Mouse (Mus musculus) skeletal muscle tissue, postnatal 0 days (tissue): ENCODE data around the gene Ppt2. TPM values are rescaled to one million over a fixed set of nuclear protein-coding genes. Genes with fewer than 3 reads are reported as not detected.

Source experiments
- polyA plus RNA-seq: library from polyadenylated mRNA; unstranded; fragments of >200 nt; fragmentation: Nextera tagmentation; extraction: Ambion mirVana; gene quantifications from 2 replicates; pipeline ENCODE4 v1.2.1, GENCODE M21; 2015

Ppt2 gene
- 24.2 and 24.7 TPM in 2 replicates for polyA plus RNA-seq

GRCm38 (mm10) chr17:34627943-34628643, at the start of gene Ppt2:
Gene Ppt2 (minus strand): TSS chr17:34628510.

GRCm38 (mm10) chr17:34670235-34670634, 41.9 kb upstream of the Ppt2 start, which contains the start of gene Tnxb:
Gene Tnxb (plus strand): TSS chr17:34670535.

GRCm38 (mm10) chr17:34646906-34647787, 18.8 kb upstream of the Ppt2 start, which contains the start of gene Atf6b:
Gene Atf6b (plus strand): TSS chr17:34647146.

GRCm38 (mm10) chr17:34644608-34645007, 16.3 kb upstream of the Ppt2 start, which contains the start of gene Fkbpl:
Gene Fkbpl (plus strand): TSS chr17:34644764.

GRCm38 (mm10) chr17:34629221-34629751, 976 bp upstream of the Ppt2 start, which contains the start of gene Prrt1:
Gene Prrt1 (plus strand): TSS chr17:34629533.

GRCm38 (mm10) chr17:34615871-34616270, 12.4 kb downstream of the Ppt2 start, which contains the start of gene Egfl8:
Gene Egfl8 (minus strand): TSS chr17:34615971.

GRCm38 (mm10) chr17:34604061-34604508, 24.2 kb downstream of the Ppt2 start, which contains the start of gene Agpat1:
Gene Agpat1 (plus strand): TSS chr17:34604262.

GRCm38 (mm10) chr17:34603375-34604060, 24.8 kb downstream of the Ppt2 start, which contains the start of gene Rnf5:
Gene Rnf5 (minus strand): TSS chr17:34603690.

GRCm38 (mm10) chr17:34597566-34598095, 30.7 kb downstream of the Ppt2 start, which contains the start of gene Ager:
Gene Ager (plus strand): TSS chr17:34597862.

GRCm38 (mm10) chr17:34591029-34591993, 37.0 kb downstream of the Ppt2 start, which contains the start of gene Pbx2:
Gene Pbx2 (plus strand): TSS chr17:34591266.

GRCm38 (mm10) chr17:34589681-34590101, 38.6 kb downstream of the Ppt2 start, which contains the start of gene Gpsm3:
Gene Gpsm3 (plus strand): TSS chr17:34589806.

Other genes starting within 250 kb of the Ppt2 start
- gene BC051142, start 229.7 kb downstream of the Ppt2 start, polyA plus RNA-seq, result 0.51 and 0.82 TPM in 2 replicates
- not detected in 2 replicates for gene Btnl4, start 151.2 kb downstream of the Ppt2 start, polyA plus RNA-seq
- not detected in 2 replicates for gene Btnl6, start 111.2 kb downstream of the Ppt2 start, polyA plus RNA-seq
- 3.6 and 4.2 TPM in 2 replicates for gene Notch4, start 64.2 kb downstream of the Ppt2 start, polyA plus RNA-seq
- 8.5 and 8.6 TPM in 2 replicates for gene Gpsm3, start 38.7 kb downstream of the Ppt2 start, polyA plus RNA-seq
- gene Pbx2, start 37.2 kb downstream of the Ppt2 start, polyA plus RNA-seq, result 5.9 and 6.4 TPM in 2 replicates
- 1.1 and 1.2 TPM in 2 replicates for gene Ager, start 30.6 kb downstream of the Ppt2 start, polyA plus RNA-seq
- gene Rnf5, start 24.8 kb downstream of the Ppt2 start, polyA plus RNA-seq, result 41.4 and 51.6 TPM in 2 replicates
- 27.7 and 30.6 TPM in 2 replicates for gene Agpat1, start 24.2 kb downstream of the Ppt2 start, polyA plus RNA-seq
- 16.9 and 21.7 TPM in 2 replicates for gene Egfl8, start 12.5 kb downstream of the Ppt2 start, polyA plus RNA-seq
- 0.08 and 0.19 TPM in 2 replicates for gene Prrt1, start 1.0 kb upstream of the Ppt2 start, polyA plus RNA-seq
- 10.5 and 13.4 TPM in 2 replicates for gene Fkbpl, start 16.3 kb upstream of the Ppt2 start, polyA plus RNA-seq
- 16.5 and 20.5 TPM in 2 replicates for gene Atf6b, start 18.6 kb upstream of the Ppt2 start, polyA plus RNA-seq
- gene Tnxb, start 42.0 kb upstream of the Ppt2 start, polyA plus RNA-seq, result 15.2 and 16.9 TPM in 2 replicates
- 0.82 and 3.6 TPM in 2 replicates for gene C4b, start 115.4 kb upstream of the Ppt2 start, polyA plus RNA-seq
- gene Cyp21a1, start 176.1 kb upstream of the Ppt2 start, polyA plus RNA-seq, result not detected in 2 replicates
- gene Stk19, start 208.4 kb upstream of the Ppt2 start, polyA plus RNA-seq, result 11.6 and 15.6 TPM in 2 replicates
- 21.0 and 22.2 TPM in 2 replicates for gene Dxo, start 208.5 kb upstream of the Ppt2 start, polyA plus RNA-seq
- gene Skiv2l, start 221.7 kb upstream of the Ppt2 start, polyA plus RNA-seq, result 15.7 and 16.8 TPM in 2 replicates
- gene Nelfe, start 221.9 kb upstream of the Ppt2 start, polyA plus RNA-seq, result 33.1 and 42.1 TPM in 2 replicates
- gene Cfb, start 234.0 kb upstream of the Ppt2 start, polyA plus RNA-seq, result 4.1 and 6.3 TPM in 2 replicates